Mouse (Mus musculus) cerebellum, adult 2 months (tissue): Measurements from ENCODE around the gene Gm17018.

Experiments used
- CTCF ChIP-seq: fragments of 200-500 bp; IDR thresholded peaks from 2 replicates; pipeline ENCODE4 v1.5.1; 2011; ENCODE audit warnings: low read depth, mild to moderate bottlenecking, control low read depth, low read length, moderate library complexity, borderline replicate concordance; ENCODE audit not compliant: insufficient read depth
- POLR2A ChIP-seq: fragments of 200-500 bp; IDR thresholded peaks from 2 replicates; pipeline ENCODE4 v1.6.1; 2011; ENCODE audit warnings: low read length, control low read depth, borderline replicate concordance; ENCODE audit not compliant: insufficient read depth

DNA sequence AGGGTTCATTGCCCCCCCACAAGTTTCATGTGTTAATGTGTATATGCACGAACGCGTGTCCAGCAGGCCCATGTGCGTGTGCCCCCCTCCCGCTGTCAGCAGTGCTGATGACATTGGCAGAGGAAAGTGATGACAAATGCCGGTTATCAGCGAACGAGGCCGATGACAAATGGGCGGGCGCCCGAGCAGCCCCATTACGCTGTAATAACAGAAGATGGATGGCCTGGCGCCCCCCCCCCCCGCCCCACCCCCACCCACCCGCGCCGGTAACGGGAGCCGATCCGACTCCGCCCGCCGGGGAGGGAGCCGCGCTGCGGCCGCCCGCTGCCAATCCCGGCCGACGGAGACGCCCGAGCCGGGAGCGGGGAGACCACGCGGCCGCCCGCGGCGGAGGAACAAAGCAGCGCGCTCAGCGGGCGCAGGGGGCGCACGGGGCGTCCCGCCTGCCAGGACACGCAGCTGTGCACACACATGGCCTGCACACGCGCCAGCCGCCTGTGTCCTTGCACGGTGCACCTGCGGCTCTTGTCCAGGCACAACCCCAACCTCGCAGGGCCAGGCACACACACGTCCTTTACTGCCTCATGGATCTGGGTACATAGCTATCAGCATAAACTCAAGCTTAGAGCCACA lies 18.9 kb upstream of the Gm17018 start:
- TF ChIP-seq CTCF (no peak), POLR2A (no peak)
